Mouse (Mus musculus): ENCODE measurements at regions not wholly inside any gene's neighbourhood (a gene's known extent, or its start where the extent isn't known, plus 50 kb on each side); places are given as distances from the start of the nearest gene placed in this dataset.

DNA sequence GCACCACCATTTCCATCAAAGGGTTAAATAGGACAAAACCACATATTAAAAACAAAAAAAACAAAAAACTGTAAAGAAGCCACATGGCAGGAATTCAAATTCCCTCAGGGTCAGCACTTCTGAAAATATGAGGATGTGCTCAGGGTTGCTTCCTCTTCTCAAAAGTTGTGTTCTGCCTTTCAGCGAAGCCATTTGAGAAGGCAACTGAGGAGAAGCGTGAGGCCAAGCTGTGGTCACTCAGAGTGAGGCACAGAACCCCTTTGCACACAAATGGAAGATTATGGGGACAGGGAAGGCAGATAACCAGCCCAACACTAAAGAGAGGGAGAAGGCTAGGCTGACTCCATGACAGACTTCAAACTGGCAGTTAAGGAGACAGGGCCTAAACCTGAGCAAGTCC, 142.8 kb upstream of the Jade1 start:
- no peak for DNase-seq

DNA sequence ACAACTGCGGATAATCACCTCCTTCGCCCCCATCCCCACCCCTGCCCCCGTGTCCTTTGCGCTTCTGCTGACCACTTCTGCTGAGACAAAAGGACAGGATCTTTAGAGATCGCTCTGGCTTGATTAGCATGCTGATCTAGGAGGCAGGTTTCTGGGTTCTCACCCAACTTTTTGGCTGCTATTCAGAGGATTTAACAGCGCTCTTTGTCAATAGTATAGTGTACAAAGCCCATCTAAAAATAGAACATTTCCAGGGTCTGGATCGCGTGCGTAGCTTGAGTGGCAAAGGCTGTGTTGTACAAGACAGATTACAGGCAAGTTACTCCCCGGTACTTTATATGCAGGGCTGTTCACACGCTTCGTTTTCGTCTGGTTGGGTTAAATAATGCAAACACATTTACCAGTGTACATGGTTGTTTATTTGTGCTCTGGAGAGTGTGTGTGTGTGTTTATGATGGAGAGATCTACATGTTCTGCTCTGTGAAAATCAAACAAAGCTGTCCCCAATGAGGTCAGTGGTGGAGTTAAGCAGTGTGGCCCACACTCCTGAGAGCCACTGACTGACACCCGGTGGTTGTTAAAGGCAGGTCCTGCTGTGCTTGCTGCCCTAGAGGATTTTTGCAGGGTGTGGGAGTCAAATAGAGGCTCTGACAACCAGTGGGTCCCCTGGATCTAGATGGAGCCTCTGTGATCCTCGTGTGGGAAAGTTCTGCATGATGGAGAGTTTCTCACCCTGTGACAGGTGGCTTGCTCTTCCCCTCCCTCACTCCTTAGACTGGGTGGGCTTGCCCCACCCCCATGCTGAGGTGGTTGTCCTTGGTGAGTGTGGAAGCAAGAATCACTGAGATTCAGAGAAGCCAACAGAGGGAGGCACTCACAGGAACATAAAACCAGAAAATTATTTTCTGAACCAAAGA, 146.5 kb upstream of the Jade1 start:
- no peak for DNase-seq

DNA sequence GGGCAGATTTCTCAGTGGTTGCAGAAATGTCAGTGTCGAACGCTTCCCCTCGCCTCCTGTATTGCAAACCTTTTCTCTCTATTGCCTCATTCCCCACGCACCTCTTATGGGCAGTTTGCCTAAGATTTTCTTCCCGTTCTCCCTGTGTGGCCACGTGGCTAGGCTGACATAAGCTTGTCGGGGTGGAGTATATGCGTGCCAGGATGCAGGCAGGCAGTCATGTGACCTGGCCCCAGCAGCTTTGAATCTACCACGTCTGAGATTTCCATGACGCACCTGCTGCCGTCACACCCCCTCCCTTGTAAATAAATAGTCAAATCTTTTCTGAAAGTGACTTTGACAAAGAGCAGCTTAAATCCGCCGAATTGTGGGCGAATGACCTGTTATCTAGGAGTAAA, 147.1 kb upstream of the Jade1 start:
- peak; percentile 18 for DNase-seq

- no peak for DNase-seq
These were observed 147.5 kb upstream of the Jade1 start for GRCm38 (mm10) chr3:41407988-41408387.

- no peak for DNase-seq
These were observed 148.0 kb upstream of the Jade1 start for GRCm38 (mm10) chr3:41407520-41407919.

GRCm38 (mm10) chr3:41401881-41402280, 153.7 kb upstream of the Jade1 start:
- no peak for DNase-seq

- DNase-seq = no peak
These were observed 165.7 kb upstream of the Jade1 start for GRCm38 (mm10) chr3:41389868-41390267.

GRCm38 (mm10) chr3:41387469-41388212, 167.9 kb upstream of the Jade1 start:
- DNase-seq = no peak

GRCm38 (mm10) chr3:41386299-41386698, 169.2 kb upstream of the Jade1 start:
- no peak for DNase-seq

- no peak for DNase-seq
These were observed 171.1 kb upstream of the Jade1 start for GRCm38 (mm10) chr3:41384410-41384809.

DNA sequence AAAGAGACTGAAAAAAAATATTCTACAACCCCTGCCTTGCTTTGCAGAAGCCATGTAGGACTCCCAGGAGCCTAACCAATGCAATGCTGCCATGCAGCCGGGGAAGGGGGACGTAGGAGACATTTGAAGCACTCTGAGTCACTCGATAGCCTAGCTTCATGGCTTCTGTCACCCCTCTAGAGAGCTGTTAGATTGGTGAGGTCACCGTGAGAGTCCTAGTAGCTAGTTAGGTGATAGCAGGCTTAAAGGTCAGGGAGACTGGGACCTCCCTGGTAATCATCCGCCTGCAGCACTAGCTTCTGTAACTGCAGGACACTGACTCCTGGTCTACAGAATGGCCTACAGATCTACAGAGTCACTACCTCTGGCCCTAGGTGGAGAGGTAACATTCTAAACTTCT, 177.0 kb upstream of the Jade1 start:
- DNase-seq = no peak

- DNase-seq = no peak
These were observed 177.6 kb upstream of the Jade1 start for GRCm38 (mm10) chr3:41377826-41378406.

- no peak for DNase-seq
These were observed 178.5 kb upstream of the Jade1 start for GRCm38 (mm10) chr3:41376848-41377582.

DNA sequence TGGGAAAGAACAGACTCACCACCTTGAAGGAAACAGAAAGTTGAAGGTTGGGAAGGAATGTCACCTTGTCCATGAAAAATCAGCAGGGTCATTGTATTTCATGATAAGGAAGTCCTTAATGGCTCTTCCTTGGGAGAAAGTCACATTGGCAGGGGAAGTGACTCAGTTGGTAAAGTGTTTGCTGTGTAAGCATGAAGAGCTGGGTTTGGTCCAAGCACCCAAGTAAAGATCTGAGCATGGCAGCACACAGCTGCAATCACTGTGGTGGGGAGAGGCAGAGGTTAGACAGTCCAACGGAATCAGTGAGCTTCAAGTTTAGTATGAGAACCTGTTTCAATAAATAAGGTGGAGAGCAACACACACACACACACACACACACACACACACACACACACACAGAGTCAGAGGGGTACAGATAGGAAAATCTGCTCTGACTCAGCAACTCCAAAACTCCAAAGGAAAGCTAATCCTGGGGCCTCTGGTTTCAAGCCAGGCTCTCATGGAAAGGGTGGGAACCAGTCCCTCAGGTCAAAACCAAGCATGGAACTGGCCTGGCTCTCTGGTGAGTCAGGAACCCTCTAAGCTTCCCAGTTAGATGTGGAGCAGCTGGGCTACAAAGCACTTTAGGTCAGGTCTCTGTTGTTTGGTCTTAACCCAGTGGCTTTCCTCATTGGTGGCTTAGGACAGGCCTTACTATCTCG, 180.2 kb upstream of the Jade1 start:
- peak; percentile 25 for DNase-seq

DNA sequence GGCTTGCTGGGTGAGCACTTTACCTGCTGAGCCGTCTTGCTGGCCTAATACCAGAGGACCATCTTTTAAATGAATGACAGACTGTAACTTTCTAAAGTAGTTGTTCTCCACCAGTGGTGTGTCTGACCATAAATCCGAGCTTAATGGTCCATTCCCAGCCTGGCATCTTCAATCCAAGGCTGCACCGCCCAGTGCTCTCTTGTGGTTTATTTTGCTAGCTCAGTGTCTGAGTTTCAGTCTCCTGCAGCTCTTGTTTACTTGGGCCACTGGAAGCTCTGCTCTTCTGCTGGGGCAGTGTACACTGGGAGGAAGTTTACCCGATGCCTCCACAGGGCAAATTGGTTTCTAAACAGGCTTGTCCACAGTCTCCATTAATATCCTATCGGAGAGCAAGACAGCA, 182.3 kb upstream of the Jade1 start:
- DNase-seq = no peak

DNA sequence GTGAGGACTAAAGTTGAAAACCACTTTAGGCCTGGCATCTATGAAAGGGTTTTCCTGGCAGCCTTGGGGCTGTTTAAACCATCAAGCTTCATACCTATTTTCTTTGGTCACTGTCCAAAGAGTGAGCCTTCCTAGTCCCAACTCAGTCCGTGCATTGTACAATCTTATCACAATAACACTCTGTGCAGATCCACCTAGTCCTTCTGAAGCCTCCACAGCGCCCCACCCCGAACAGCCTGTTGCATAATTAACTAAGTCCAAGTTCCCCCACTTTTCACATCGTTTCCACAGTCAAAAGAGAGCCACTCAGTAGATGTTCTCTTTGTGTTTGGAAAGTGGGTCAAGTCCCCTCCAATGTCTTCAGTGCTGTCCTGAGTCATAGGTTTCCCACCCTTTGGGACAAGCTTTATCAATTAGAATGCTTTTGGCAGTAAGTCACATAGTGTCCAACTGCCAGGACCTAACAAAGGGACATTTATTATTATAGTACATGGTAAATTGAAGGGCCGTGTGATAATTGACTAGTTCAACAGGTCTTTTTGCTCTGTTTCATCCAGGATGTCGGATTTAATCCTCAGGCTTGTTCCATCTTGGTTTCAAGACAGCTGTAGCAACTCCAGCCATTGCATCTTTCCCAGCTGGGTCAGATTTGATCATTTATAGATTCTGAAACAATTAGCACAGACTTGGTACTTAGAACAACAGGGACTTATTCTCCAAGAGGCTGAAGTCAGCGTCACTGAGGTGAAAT, 187.0 kb upstream of the Jade1 start:
- no peak for DNase-seq

DNA sequence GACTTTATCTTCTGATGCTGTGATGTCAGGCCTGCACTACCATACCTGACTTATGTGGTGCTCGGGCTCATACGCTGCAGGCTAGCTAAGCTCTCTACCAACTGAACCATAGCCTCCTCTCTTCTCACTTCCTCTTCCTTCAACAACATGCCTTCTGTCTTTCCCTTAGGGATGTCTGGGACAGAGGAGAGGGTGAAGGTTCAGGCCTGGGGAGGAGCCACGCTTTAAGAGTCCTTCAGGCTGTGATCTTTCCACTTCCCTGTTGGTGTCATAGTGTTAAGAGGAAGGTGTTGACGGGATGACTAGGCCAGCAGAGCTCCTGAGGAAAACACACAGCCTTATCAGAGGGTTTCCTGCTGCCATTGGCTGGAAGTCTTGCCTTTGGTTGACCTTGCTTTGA, 188.8 kb upstream of the Jade1 start:
- DNase-seq = no peak

DNA sequence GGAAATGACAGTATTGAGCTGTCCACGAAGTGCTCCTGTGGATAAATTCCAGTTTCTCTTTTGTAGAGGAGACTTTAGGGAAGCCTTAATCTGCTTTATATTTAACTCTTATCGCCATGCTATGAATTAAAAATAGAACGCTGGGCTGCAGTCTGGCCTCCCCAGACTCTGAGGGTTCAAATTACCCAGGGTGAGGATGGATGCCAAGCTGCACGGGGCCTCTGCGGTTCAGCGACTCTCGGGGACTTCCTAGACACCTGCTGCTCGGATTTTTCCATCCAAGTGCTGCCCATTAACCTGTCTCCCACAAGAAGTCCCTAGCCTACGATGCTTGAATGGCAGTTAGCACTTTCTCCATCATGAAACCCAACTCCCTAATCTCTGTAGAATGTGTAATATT, 189.3 kb upstream of the Jade1 start:
- DNase-seq = peak; percentile 54

DNA sequence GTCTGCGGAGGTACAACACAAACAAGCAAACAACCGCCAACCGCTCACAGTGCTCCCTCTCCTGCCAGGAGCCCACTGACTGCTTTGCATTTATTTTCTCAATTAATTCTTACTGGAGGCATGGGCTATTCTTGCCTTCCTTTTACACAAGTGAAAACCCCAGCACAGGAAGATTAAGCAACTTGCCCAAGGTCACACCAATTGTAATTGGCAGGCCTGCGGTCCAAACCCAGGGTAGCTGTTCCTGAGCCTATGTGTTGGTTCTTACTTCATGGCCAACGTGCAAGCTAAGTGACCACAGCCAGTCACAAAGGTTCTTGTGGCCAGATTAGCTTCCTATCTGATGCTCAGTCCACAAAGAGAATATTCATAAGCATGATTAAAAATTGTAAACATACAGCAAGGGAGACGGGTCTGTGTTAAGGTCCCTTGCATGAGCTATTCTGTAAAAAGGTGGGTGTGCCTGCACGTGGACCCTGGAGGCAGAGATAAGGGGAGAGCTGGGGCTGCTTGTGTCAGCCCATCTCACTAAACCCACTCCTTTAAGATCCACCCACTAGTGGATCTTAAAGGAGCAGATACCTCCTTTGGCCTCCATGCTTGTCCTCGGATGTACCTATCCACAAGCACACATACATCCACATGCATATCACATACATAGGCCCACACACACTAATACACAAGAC, 190.2 kb upstream of the Jade1 start:
- DNase-seq = no peak

GRCm38 (mm10) chr3:41363947-41364346, 191.6 kb upstream of the Jade1 start:
- DNase-seq = no peak
